Mouse (Mus musculus) left cerebral cortex, postnatal 4 days (tissue): ENCODE measurements around the gene Havcr2. TPM values are rescaled to one million over a fixed set of nuclear protein-coding genes. Genes with fewer than 3 reads are reported as not detected.
"Not testable (repeated sequence)": the region's sequence is repeated elsewhere in the genome, so short reads cannot be mapped to it uniquely, and the experiment has no call there.

Experiments
- DNase-seq: peaks from one replicate; pipeline ENCODE4 v3.0.0-alpha.2; 2022
- intact Hi-C: fragments of 180-260 bp; cut with DNase I; formaldehyde crosslinking; loops from one replicate; pipeline ENCODE4 v1.15.1; 2025
- total RNA-seq, 2 experiments: library from RNA; stranded (reverse); gene quantifications; 2 replicates each; pipeline ENCODE4 v1.2.3; 2021

Havcr2 gene
- total RNA-seq = under 1 TPM; 0.44 to 0.79 TPM

- intact Hi-C loops = no loop called here
Measured at GRCm38 (mm10) chr11:46454453-46455045, at the start of gene Havcr2. Gene Havcr2 (plus strand): TSS chr11:46454935.

GRCm38 (mm10) chr11:46404986-46405385, 49.7 kb upstream of the Havcr2 start:
- intact Hi-C loops = no loop called here
- no peak for DNase-seq

More at GRCm38 (mm10) chr11:46454453-46455045, at the start of gene Havcr2:
- DNase-seq = no peak

GRCm38 (mm10) chr11:46406721-46407120, 48.0 kb upstream of the Havcr2 start:
- DNase-seq = peak; percentile 21
- intact Hi-C loops = no loop called here

GRCm38 (mm10) chr11:46410018-46410563, 44.6 kb upstream of the Havcr2 start:
- intact Hi-C loops = no loop called here
- DNase-seq = no peak

- intact Hi-C loops = no loop called here
- DNase-seq = no peak
Measured at GRCm38 (mm10) chr11:46418438-46418837, 36.3 kb upstream of the Havcr2 start.

- no peak for DNase-seq
- intact Hi-C loops = no loop called here
Measured at GRCm38 (mm10) chr11:46418860-46419259, 35.9 kb upstream of the Havcr2 start.

GRCm38 (mm10) chr11:46421086-46421888, 33.4 kb upstream of the Havcr2 start:
- intact Hi-C loops = no loop called here
- DNase-seq = no peak

- intact Hi-C loops = loop anchor here (5.0 kb wide), 1 partner anchor 156 kb away; no protein-coding TSS in a partner anchor
Measured at GRCm38 (mm10) chr11:46428131-46428530, 26.6 kb upstream of the Havcr2 start.

GRCm38 (mm10) chr11:46430123-46430522, 24.6 kb upstream of the Havcr2 start:
- no peak for DNase-seq
- intact Hi-C loops = no loop called here

More at GRCm38 (mm10) chr11:46428131-46428530, 26.6 kb upstream of the Havcr2 start:
- not testable (repeated sequence) for DNase-seq

- peak; percentile 81 for DNase-seq
- intact Hi-C loops = no loop called here
Measured at GRCm38 (mm10) chr11:46431129-46431528, 23.6 kb upstream of the Havcr2 start.

GRCm38 (mm10) chr11:46435363-46435762, 19.4 kb upstream of the Havcr2 start:
- intact Hi-C loops = no loop called here
- no peak for DNase-seq

- intact Hi-C loops = no loop called here
Measured at GRCm38 (mm10) chr11:46436760-46437458, 17.8 kb upstream of the Havcr2 start, which contains the start of gene Med7. Gene Med7 (plus strand): TSS chr11:46436925.

GRCm38 (mm10) chr11:46437459-46438000, 17.2 kb upstream of the Havcr2 start:
- intact Hi-C loops = no loop called here
- no peak for DNase-seq

More at GRCm38 (mm10) chr11:46436760-46437458, 17.8 kb upstream of the Havcr2 start, which contains the start of gene Med7:
- DNase-seq = peak; percentile 95

- intact Hi-C loops = no loop called here
- no peak for DNase-seq
Measured at GRCm38 (mm10) chr11:46439005-46439543, 15.7 kb upstream of the Havcr2 start.

- DNase-seq = no peak
- intact Hi-C loops = loop anchor here (10.0 kb wide), 1 partner anchor 193 kb away; no protein-coding TSS in a partner anchor
Measured at GRCm38 (mm10) chr11:46441774-46442173, 13.0 kb upstream of the Havcr2 start.

GRCm38 (mm10) chr11:46443152-46443551, 11.6 kb upstream of the Havcr2 start:
- intact Hi-C loops = loop anchor here (10.0 kb wide), 1 partner anchor 192 kb away; no protein-coding TSS in a partner anchor
- DNase-seq = no peak

- intact Hi-C loops = loop anchor here (10.0 kb wide), 1 partner anchor 191 kb away; no protein-coding TSS in a partner anchor
- no peak for DNase-seq
Measured at GRCm38 (mm10) chr11:46443979-46444378, 10.8 kb upstream of the Havcr2 start.

GRCm38 (mm10) chr11:46446150-46446549, 8.6 kb upstream of the Havcr2 start:
- no peak for DNase-seq
- intact Hi-C loops = loop anchor here (10.0 kb wide), 1 partner anchor 189 kb away; no protein-coding TSS in a partner anchor

- intact Hi-C loops = loop anchor here (10.0 kb wide), 1 partner anchor 187 kb away; no protein-coding TSS in a partner anchor
- DNase-seq = no peak
Measured at GRCm38 (mm10) chr11:46447644-46448484, 6.9 kb upstream of the Havcr2 start.
